Mouse (Mus musculus) heart, adult 2 months (tissue): ENCODE measurements at regions not wholly inside any gene's neighbourhood (a gene's known extent, or its start where the extent isn't known, plus 50 kb on each side); places are given as distances from the start of the nearest gene placed in this dataset.
"Not testable (repeated sequence)": the region's sequence is repeated elsewhere in the genome, so short reads cannot be mapped to it uniquely, and the experiment has no call there.

Experiments
- CTCF ChIP-seq: fragments of 200-600 bp; IDR thresholded peaks from 2 replicates; pipeline ENCODE4 v1.8.1; 2022; ENCODE audit warnings: antibody characterized with exemption, mild to moderate bottlenecking, moderate library complexity
- EP300 ChIP-seq: fragments of 200-500 bp; IDR thresholded peaks from 2 replicates; pipeline ENCODE4 v1.6.1; 2011; ENCODE audit warnings: low read depth, low read length, control low read depth; ENCODE audit not compliant: insufficient read depth
- POLR2A ChIP-seq: fragments of 200-500 bp; IDR thresholded peaks from 2 replicates; pipeline ENCODE4 v1.6.1; 2011; ENCODE audit warnings: mild to moderate bottlenecking, low read depth, low read length, control low read depth; ENCODE audit not compliant: insufficient read depth

DNA sequence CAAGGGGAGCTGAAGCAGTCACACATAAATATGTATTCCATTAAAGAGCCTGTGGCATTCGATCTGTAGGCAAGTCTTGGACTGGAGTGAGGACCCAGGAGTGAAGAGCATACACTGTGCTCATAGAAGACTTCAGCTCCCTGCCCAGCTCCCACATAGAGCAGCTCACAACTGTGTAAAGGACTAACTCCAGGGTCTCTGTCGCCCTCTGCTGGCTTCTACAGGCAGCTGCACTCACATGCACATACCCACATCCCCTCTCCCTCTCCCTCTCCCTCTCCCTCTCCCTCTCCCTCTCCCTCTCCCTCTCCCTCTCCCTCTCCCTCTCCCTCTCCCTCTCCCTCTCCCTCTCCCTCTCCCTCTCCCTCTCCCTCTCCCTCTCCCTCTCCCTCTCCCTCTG lies 369.7 kb upstream of the Zfp507 start:
- TF ChIP-seq CTCF, POLR2A, EP300: not testable (repeated sequence)
